Mouse (Mus musculus): Measurements from ENCODE around the gene Fam120a.

- no peak for TF ChIP-seq CTCF (IDR thresholded peaks at IDR 0.05; ENCODE audit: control insufficient read depth, insufficient read depth, insufficient read length)
- no peak for TF ChIP-seq FOSL1 (IDR thresholded peaks at IDR 0.05; ENCODE audit: insufficient read depth, low read length, poor library complexity, severe bottlenecking)
- TF ChIP-seq MAX (IDR thresholded peaks at IDR 0.05): no peak
These were observed 4.7 kb downstream of the Fam120a start for GRCm38 (mm10) chr13:48963111-48963510.

Data from C2C12 (cell line).